Mouse (Mus musculus) midbrain, postnatal 0 days (tissue): ENCODE measurements around the gene Smtnl2. TPM values are rescaled to one million over a fixed set of nuclear protein-coding genes. Genes with fewer than 3 reads are reported as not detected.
"Not testable (repeated sequence)": the region's sequence is repeated elsewhere in the genome, so short reads cannot be mapped to it uniquely, and the experiment has no call there.

Experiments used
- ATAC-seq: fragments of 200-750 bp; cut with Nextera tagmentation; 2 replicates; pipeline ENCODE4 v1.8.0; 2017; ENCODE audit warnings: moderate number of reproducible peaks, mild to moderate bottlenecking, moderate TSS enrichment, moderate library complexity; ENCODE audit not compliant: low FRiP score
- DNase-seq: peaks from one replicate; pipeline ENCODE4 v3.0.0-alpha.2; 2015; ENCODE audit warnings: low spot score
- H3K27ac ChIP-seq: fragments of 300-500 bp; sonication (generic); 2 replicates; pipeline ENCODE4 v1.5.1; 2014; ENCODE audit warnings: low read depth, mild to moderate bottlenecking, low read length, mixed read lengths
- H3K27me3 ChIP-seq: fragments of 300-500 bp; sonication (generic); 2 replicates; pipeline ENCODE4 v1.6.1; 2014; ENCODE audit warnings: low read length, control low read depth, mixed read lengths; ENCODE audit not compliant: insufficient read depth
- H3K36me3 ChIP-seq: fragments of 300-500 bp; sonication (generic); 2 replicates; pipeline ENCODE4 v1.6.1; 2014; ENCODE audit warnings: low read length, control low read depth, mixed read lengths; ENCODE audit not compliant: insufficient read depth
- H3K4me1 ChIP-seq: fragments of 300-500 bp; sonication (generic); 2 replicates; pipeline ENCODE4 v1.6.1; 2014; ENCODE audit warnings: mild to moderate bottlenecking, control low read depth, antibody characterized with exemption, low read length, mixed read lengths; ENCODE audit not compliant: insufficient read depth
- H3K4me2 ChIP-seq: fragments of 300-500 bp; sonication (generic); 2 replicates; pipeline ENCODE4 v1.6.1; 2014; ENCODE audit warnings: low read depth, mild to moderate bottlenecking, low read length, mixed read lengths; ENCODE audit not compliant: poor library complexity, severe bottlenecking
- H3K4me3 ChIP-seq: fragments of 300-500 bp; sonication (generic); 2 replicates; pipeline ENCODE4 v1.5.1; 2014; ENCODE audit warnings: low read depth, mild to moderate bottlenecking, low read length, moderate library complexity
- H3K9ac ChIP-seq: fragments of 300-500 bp; sonication (generic); replicated peaks from 2 replicates; pipeline ENCODE4 v1.6.1; 2014; ENCODE audit warnings: mild to moderate bottlenecking, low read length, moderate library complexity, mixed read lengths; ENCODE audit not compliant: poor library complexity, severe bottlenecking
- H3K9me3 ChIP-seq: fragments of 300-500 bp; sonication (generic); 2 replicates; pipeline ENCODE4 v1.6.1; 2016; ENCODE audit warnings: low read length, control low read depth
- CTCF ChIP-seq: IDR thresholded peaks from 2 replicates; pipeline ENCODE4 v1.5.1; 2016; ENCODE audit warnings: antibody characterized with exemption, mild to moderate bottlenecking
- whole genome bisulfite sequencing: fragments of 180-500 bp; shearing (Covaris S2); extraction: QIAGEN DNeasy Blood & Tissue Kit; methylation state at CpG from one replicate; pipeline ENCODE4 v1.1.7; 2014; 5-methylcytosine and 5-hydroxymethylcytosine counted together
- polyA plus RNA-seq: library from polyadenylated mRNA; unstranded; fragments of >200 nt; fragmentation: Nextera tagmentation; extraction: Ambion mirVana; gene quantifications from 2 replicates; pipeline ENCODE4 v1.2.1, GENCODE M21; 2015
- total RNA-seq: library from RNA; depleted of rRNA; stranded (reverse); fragments of >200 nt; gene quantifications from 2 replicates; pipeline ENCODE4 v1.2.3, GENCODE M21; 2014

Gene Smtnl2
- total and polyA plus RNA-seq, 2 experiments from 2014 or later, result 13.3 to 18.6 TPM

DNA sequence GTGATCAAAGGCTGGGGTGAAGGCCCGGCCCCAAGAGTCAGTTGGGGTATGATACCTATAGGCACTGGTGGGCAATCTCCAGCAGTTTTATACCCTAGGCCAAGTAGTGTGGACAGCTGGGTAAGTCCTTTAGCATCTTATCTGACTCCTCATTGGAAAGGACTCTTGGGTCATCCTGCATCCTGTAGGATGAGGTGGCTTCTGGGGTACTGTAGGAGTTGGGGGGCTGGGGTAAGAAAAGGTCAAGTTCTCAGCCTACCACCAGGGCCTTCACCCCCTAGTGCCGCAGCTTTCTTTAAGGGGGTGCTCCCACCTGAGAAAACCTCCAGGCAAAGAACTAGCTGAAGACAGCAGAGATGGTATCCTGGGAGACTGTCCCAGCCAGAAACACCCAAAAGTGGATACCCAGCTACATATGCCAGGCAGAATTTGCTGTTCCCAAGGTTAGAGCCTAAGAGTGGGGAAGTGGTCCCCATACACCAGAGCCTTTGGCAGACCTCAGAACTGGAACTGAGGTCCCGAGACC lies 40.7 kb upstream of the Smtnl2 start:
- Histone ChIP-seq H3K4me2 (no peak overlapping the region), H3K9ac (no peak overlapping the region), H3K4me1 (no peaks in the 10 kb centered on the region), H3K4me3 (no peak overlapping the region), H3K36me3 (peaks cover 77% of the 10 kb centered on the region), H3K27me3 (no peaks in the 10 kb centered on the region), H3K27ac (no peak overlapping the region), H3K9me3 (no peaks in the 10 kb centered on the region)
- ATAC-seq, result no peak
- no peak for TF ChIP-seq CTCF
- WGBS, result 89% methylated on average over 3 of the region's 3 CpGs
- DNase-seq, result no peak

DNA sequence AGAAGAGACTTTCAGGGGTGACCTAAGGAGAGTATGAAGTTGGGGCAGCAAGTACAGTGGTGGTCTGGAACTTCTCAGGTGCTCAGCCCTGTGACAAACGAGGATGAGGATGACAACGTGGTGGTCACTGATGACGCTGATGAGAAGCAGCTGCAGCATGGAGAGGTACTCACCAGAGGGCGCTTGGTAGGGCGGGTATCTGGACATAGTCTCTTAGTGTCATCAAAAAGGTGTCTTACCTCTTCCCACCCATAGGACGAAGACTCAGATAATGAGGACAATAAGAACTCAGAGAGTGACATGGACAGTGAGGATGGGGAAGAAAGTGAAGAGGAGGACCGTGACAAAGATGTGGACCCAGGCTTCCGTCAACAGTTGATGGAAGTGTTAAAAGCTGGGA lies 36.0 kb upstream of the Smtnl2 start:
- H3K4me2 ChIP-seq, result no peak overlapping the region
- no peak overlapping the region for H3K27ac ChIP-seq
- no peak for ATAC-seq
- no peaks in the 10 kb centered on the region for H3K9me3 ChIP-seq
- no peaks in the 10 kb centered on the region; the same call in 1 of the 2 replicates for H3K4me1 ChIP-seq
- TF ChIP-seq CTCF, result peak; percentile 43
- no peak overlapping the region for H3K9ac ChIP-seq
- H3K4me3 ChIP-seq, result no peak overlapping the region
- H3K36me3 ChIP-seq, result peaks cover 96% of the 10 kb centered on the region
- H3K27me3 ChIP-seq, result no peaks in the 10 kb centered on the region
- WGBS, result 84% methylated on average over 8 of the region's 8 CpGs
- no peak for DNase-seq

DNA sequence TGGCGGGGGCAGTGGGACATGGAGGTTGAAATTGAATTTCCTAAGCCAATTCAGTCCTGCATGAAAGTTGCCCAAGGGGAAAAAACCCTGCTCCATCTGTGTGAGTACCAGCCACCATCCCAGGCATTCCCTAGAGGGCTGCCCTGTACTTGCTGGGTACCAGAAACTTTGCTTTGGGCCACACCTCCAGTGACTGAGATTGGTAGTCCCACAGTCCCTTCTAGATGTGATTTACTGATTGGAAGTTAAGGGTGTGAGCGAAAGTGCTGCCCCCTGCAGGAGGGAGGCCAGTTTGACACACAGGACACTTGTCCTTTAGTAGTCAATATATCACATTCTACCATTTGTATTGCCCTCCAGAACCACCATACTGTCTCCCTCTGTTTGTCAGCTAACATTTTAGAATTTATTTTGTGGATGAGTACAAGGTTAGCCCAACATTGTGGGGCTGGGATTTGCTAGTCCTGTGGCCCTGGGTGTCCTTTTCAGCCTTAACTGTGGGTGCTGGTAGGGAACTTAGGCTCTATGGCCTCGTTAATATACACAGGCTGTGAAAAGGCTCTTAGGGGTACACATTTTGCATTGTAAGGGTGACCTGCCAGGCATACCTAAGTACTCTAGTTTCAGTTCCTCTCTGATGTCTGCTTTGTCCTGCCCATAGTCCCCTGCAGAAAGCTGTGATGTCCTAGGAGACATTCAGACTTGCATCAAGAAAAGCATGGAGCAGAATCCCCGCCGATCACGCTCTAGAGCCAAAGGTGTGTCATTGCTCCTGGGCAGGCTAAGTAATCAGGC lies 35.0 kb upstream of the Smtnl2 start:
- Histone ChIP-seq H3K27ac (no peak overlapping the region), H3K9me3 (no peaks in the 10 kb centered on the region), H3K4me1 (peaks cover 7% of the 10 kb centered on the region), H3K4me2 (no peak overlapping the region), H3K27me3 (no peaks in the 10 kb centered on the region), H3K9ac (no peak overlapping the region), H3K36me3 (peaks cover 86% of the 10 kb centered on the region), H3K4me3 (no peak overlapping the region)
- ATAC-seq (no peak), DNase-seq (peak; percentile 50)
- 87% methylated on average over 6 of the region's 6 CpGs for WGBS
- TF ChIP-seq CTCF, result peak; percentile 74

DNA sequence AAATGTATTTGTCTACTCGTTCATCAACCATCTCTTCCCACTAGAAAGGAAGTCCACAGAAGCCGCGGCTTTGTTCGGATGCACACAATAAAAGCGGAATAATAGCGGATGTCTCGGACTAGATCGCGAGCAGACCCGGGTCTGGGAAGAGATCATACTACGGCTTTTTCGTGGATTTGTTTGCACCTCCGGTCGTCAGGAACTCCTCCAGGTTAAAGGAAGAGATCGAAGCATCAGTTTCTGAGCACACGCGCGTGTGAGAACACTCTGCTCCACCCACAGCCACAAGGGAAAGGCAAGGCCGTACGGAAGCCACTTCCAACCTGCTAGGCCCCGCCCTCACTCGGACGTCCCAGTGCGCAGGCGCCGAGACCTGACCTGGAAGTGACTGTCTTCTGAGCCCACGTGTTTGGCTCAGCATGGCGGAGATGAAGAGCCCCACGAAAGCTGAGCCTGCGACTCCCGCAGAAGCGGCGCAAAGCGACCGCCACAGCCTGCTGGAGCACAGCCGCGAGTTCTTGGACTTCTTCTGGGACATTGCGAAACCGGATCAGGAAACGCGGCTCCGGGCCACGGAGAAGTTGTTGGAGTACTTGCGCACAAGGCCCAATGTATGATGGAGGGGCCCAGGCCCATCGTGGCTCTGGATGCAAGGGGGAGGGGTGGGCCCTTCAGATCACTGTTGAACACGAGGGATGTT lies 29.6 kb upstream of the Smtnl2 start, which contains the start of gene Mybbp1a:
TSS of gene Mybbp1a (plus strand) at position 391 of the 700 bp plus-strand sequence.
- ATAC-seq (peak; percentile 94), DNase-seq (peak; percentile 98)
- Histone ChIP-seq H3K36me3 (peaks cover 34% of the 10 kb centered on the region), H3K27me3 (no peaks in the 10 kb centered on the region), H3K4me1 (peaks cover 7% of the 10 kb centered on the region), H3K9ac (peak within 1 kb of the TSS; percentile 68), H3K4me2 (peak within 1 kb of the TSS; percentile 73), H3K27ac (peak within 1 kb of the TSS; percentile 94), H3K4me3 (peak within 1 kb of the TSS; percentile 72), H3K9me3 (no peaks in the 10 kb centered on the region)
- under 1% methylated on average over 46 of the region's 46 CpGs for WGBS
- TF ChIP-seq CTCF, result no peak

DNA sequence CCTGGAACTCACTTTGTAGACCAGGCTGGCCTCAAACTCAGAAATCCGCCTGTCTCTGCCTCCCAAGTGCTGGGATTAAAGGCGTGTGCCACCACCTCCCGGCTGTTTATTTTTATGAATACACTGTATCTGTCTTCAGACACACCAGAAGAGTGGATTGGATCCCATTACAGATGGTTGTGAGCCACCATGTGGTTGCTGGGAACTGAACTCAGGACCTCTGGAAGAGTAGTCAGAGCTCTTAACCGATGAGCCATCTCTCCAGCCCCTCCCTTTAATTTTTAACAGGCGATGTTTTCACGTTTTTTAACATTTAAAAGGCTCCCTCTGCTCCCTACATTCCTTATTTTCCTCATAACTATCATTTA lies 29.1 kb upstream of the Smtnl2 start:
- Histone ChIP-seq H3K9ac (peak overlapping the region; percentile 68), H3K4me2 (peak overlapping the region; percentile 73), H3K36me3 (peaks cover 28% of the 10 kb centered on the region), H3K27ac (peak overlapping the region; percentile 94), H3K4me3 (peak overlapping the region; percentile 72)
- not testable (repeated sequence) for H3K9me3 ChIP-seq, H3K4me1 ChIP-seq, H3K27me3 ChIP-seq, DNase-seq, ATAC-seq
- 40% methylated on average over 6 of the region's 6 CpGs for WGBS

DNA sequence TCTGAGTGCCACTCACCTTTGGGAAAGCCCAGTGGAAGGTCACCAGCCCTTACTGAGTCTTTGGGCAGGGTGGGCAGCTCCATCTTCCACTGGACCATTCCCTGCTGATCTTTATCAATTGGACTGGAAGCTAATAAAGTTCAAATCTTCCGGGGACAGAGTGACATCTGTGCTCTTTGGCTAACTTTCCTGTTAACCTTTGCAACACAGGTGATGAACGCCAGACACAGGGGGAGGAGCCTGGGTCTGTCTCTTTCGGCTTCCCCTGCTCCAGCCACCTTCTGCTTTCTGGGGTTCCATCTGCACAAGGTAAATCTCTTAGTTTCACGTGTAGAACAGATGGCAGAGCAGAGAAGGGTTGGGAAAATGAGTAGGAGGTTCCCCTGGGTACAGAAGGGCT lies 26.9 kb upstream of the Smtnl2 start:
- no peak for DNase-seq
- ATAC-seq, result no peak
- Histone ChIP-seq H3K4me2 (no peak overlapping the region), H3K9me3 (no peaks in the 10 kb centered on the region), H3K4me1 (peaks cover 7% of the 10 kb centered on the region), H3K27ac (no peak overlapping the region), H3K36me3 (peaks cover 7% of the 10 kb centered on the region), H3K9ac (no peak overlapping the region), H3K4me3 (no peak overlapping the region), H3K27me3 (no peaks in the 10 kb centered on the region)
- WGBS, result 79% methylated on average over 4 of the region's 4 CpGs
- no peak for TF ChIP-seq CTCF
